Comparison of ENCODE assay signal across 22 mouse cellular contexts in the genomic region with DNA sequence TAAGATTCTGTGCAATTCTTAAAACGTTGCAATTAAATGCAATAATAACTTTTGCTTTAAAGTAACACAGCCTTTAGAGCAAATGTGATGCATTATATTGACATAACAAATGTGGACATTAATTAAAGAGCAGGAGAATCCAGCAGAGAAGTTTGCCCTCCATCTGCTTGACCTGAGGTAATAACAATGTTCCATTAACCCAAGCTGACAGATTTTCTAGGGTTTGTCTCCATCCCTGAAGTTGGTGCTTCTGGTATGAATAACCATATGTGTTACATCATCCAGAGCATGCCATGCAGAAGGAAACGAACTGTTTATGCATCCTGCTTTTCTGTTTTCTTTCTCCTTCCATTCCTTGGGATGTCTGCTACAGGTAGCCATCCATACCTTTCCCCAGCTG.
DNase-seq lines count a peak whose midpoint lies in the region; ATAC-seq and TF ChIP-seq lines count a peak whose summit lies in the region.
"Had no signal": no experiment of that assay in that cellular context is flagged by ENCODE, and none has a peak within 500 bp of the region (broad histone marks: within the 10 kb centered on the region; RNA-seq: fewer than 3 reads in every experiment).

No protein-coding gene starts in this region.

- H3K4me1 ChIP-seq in embryonic facial prominence, embryonic 14.5 days (ENCODE audit: control insufficient read depth, insufficient read depth, low read length), result no peaks in the 10 kb centered on the region
- peaks cover 6% of the 10 kb centered on the region for H3K4me1 ChIP-seq in embryonic facial prominence, embryonic 10.5 days
- no peaks in the 10 kb centered on the region for H3K4me1 ChIP-seq in hindbrain, postnatal 0 days (ENCODE audit: insufficient read depth, low read length)
- no peaks in the 10 kb centered on the region for H3K4me1 ChIP-seq in hindbrain, embryonic 12.5 days
- H3K4me1 ChIP-seq in neural tube, embryonic 15.5 days, result peaks cover 3% of the 10 kb centered on the region; the same call in 1 of the 2 replicates

- peak; percentile 8 for DNase-seq in embryonic facial prominence, embryonic 14.5 days (ENCODE audit: low spot score)
- no peak for DNase-seq in embryonic facial prominence, embryonic 10.5 days (ENCODE audit: low spot score)
- DNase-seq in hindbrain, postnatal 0 days (ENCODE audit: low spot score), result peak; percentile 7
- DNase-seq in retina, embryonic 14.5 days (ENCODE audit: low spot score), result peak; percentile 72
- DNase-seq in retina, postnatal 1 day, result peak; percentile 63
- no peak for DNase-seq in thymus, postnatal 0 days (ENCODE audit: low spot score)
- DNase-seq: adrenal gland, adult 2 months; adrenal gland, adult 8-10 months; adrenal gland, postnatal 10 days; adrenal gland, postnatal 14 days; adrenal gland, postnatal 25 days; adrenal gland, postnatal 36 days; B cell, adult 2 months; cerebellum, adult 11 months; cerebellum, adult 11-12 months had no signal

- no peak overlapping the region for H3K9ac ChIP-seq in embryonic facial prominence, embryonic 14.5 days (ENCODE audit: low read depth, low read length)
- H3K9ac ChIP-seq in hindbrain, postnatal 0 days (replicated peaks; ENCODE audit: low read length), result no peak overlapping the region
- no peak overlapping the region for H3K9ac ChIP-seq in hindbrain, embryonic 12.5 days
- H3K9ac ChIP-seq in neural tube, embryonic 15.5 days (replicated peaks), result no peak overlapping the region

- no peaks in the 10 kb centered on the region for H3K36me3 ChIP-seq in embryonic facial prominence, embryonic 14.5 days (ENCODE audit: control insufficient read depth, insufficient read depth, low read length)
- H3K36me3 ChIP-seq in embryonic facial prominence, embryonic 10.5 days (replicated peaks), result no peaks in the 10 kb centered on the region
- no peaks in the 10 kb centered on the region for H3K36me3 ChIP-seq in hindbrain, postnatal 0 days (ENCODE audit: insufficient read depth, low read length)
- no peaks in the 10 kb centered on the region for H3K36me3 ChIP-seq in hindbrain, embryonic 12.5 days
- H3K36me3 ChIP-seq in neural tube, embryonic 15.5 days, result no peaks in the 10 kb centered on the region
- H3K36me3 ChIP-seq: G1E had no signal

- no peak overlapping the region for H3K27ac ChIP-seq in embryonic facial prominence, embryonic 14.5 days (replicated peaks; ENCODE audit: low read depth, low read length)
- H3K27ac ChIP-seq in embryonic facial prominence, embryonic 10.5 days (replicated peaks), result no peak overlapping the region
- H3K27ac ChIP-seq in hindbrain, postnatal 0 days, result no peak overlapping the region
- H3K27ac ChIP-seq in hindbrain, embryonic 12.5 days, result no peak overlapping the region
- no peak overlapping the region for H3K27ac ChIP-seq in neural tube, embryonic 15.5 days (replicated peaks)

- WGBS in embryonic facial prominence, embryonic 14.5 days, result 45% methylated on average over 2 of the region's 2 CpGs
- 60% methylated on average over 2 of the region's 2 CpGs for WGBS in embryonic facial prominence, embryonic 10.5 days
- 47% methylated on average over 2 of the region's 2 CpGs for WGBS in hindbrain, postnatal 0 days
- WGBS in hindbrain, embryonic 12.5 days, result 75% methylated on average over 2 of the region's 2 CpGs
- WGBS in neural tube, embryonic 15.5 days, result 70% methylated on average over 2 of the region's 2 CpGs

- H3K4me2 ChIP-seq in embryonic facial prominence, embryonic 14.5 days (ENCODE audit: low read depth, low read length), result no peak overlapping the region
- H3K4me2 ChIP-seq in hindbrain, postnatal 0 days (ENCODE audit: low read depth, low read length), result no peak overlapping the region
- no peak overlapping the region for H3K4me2 ChIP-seq in hindbrain, embryonic 12.5 days (replicated peaks)
- H3K4me2 ChIP-seq in neural tube, embryonic 15.5 days, result no peak overlapping the region

- H3K9me3 ChIP-seq in embryonic facial prominence, embryonic 14.5 days (ENCODE audit: control insufficient read depth, low read length), result no peaks in the 10 kb centered on the region
- H3K9me3 ChIP-seq in embryonic facial prominence, embryonic 10.5 days, result no peaks in the 10 kb centered on the region
- no peaks in the 10 kb centered on the region for H3K9me3 ChIP-seq in hindbrain, postnatal 0 days (ENCODE audit: low read length)
- no peaks in the 10 kb centered on the region for H3K9me3 ChIP-seq in hindbrain, embryonic 12.5 days (replicated peaks)
- H3K9me3 ChIP-seq in neural tube, embryonic 15.5 days (replicated peaks), result no peaks in the 10 kb centered on the region
- H3K9me3 ChIP-seq: G1E had no signal

- no peak overlapping the region for H3K4me3 ChIP-seq in embryonic facial prominence, embryonic 14.5 days (ENCODE audit: low read depth, low read length)
- no peak overlapping the region for H3K4me3 ChIP-seq in embryonic facial prominence, embryonic 10.5 days
- H3K4me3 ChIP-seq in hindbrain, postnatal 0 days (ENCODE audit: low read length), result no peak overlapping the region
- H3K4me3 ChIP-seq in hindbrain, embryonic 12.5 days, result no peak overlapping the region
- no peak overlapping the region for H3K4me3 ChIP-seq in neural tube, embryonic 15.5 days (replicated peaks)

- no peaks in the 10 kb centered on the region for H3K27me3 ChIP-seq in embryonic facial prominence, embryonic 14.5 days (replicated peaks; ENCODE audit: control insufficient read depth, insufficient read depth, low read length)
- H3K27me3 ChIP-seq in embryonic facial prominence, embryonic 10.5 days (replicated peaks; ENCODE audit: low read depth, poor library complexity, severe bottlenecking), result no peaks in the 10 kb centered on the region
- no peaks in the 10 kb centered on the region for H3K27me3 ChIP-seq in hindbrain, postnatal 0 days (ENCODE audit: insufficient read depth, low read length)
- H3K27me3 ChIP-seq in hindbrain, embryonic 12.5 days, result no peaks in the 10 kb centered on the region
- no peaks in the 10 kb centered on the region for H3K27me3 ChIP-seq in neural tube, embryonic 15.5 days (replicated peaks)
- H3K27me3 ChIP-seq: CH12.LX had no signal

- no peak for TF ChIP-seq CTCF in hindbrain, postnatal 0 days (IDR thresholded peaks at IDR 0.05; ENCODE audit: low read depth)

- ATAC-seq in embryonic facial prominence, embryonic 14.5 days (ENCODE audit: low read depth), result no peak
- 0 out of 2 replicates have a peak, but pooled peaks have one; percentile 7 for ATAC-seq in hindbrain, postnatal 0 days
- ATAC-seq in hindbrain, embryonic 12.5 days (ENCODE audit: low FRiP score), result no peak
- ATAC-seq in neural tube, embryonic 15.5 days (ENCODE audit: low FRiP score), result no peak
- ATAC-seq: activated CD4-positive, CD25-positive, alpha-beta regulatory T cell, adult 4 months; CD4-positive, CD25-positive, alpha-beta regulatory T cell, adult 4 months; Patski had no signal

Comparison
In these comparisons a context has a peak if more than half of its experiments do, and no peak if none do; other contexts are left out.
1. DNase-seq: peak in embryonic facial prominence, embryonic 14.5 days (single experiment), hindbrain, postnatal 0 days (single experiment), retina, embryonic 14.5 days (single experiment) and retina, postnatal 1 day (single experiment); none in embryonic facial prominence, embryonic 10.5 days (single experiment) and thymus, postnatal 0 days (single experiment).